Mouse (Mus musculus) T-helper 2 cell (primary cell): ENCODE results near the gene Prss48.

Source experiments
- in situ Hi-C: fragments of 300-600 bp; cut with MboI, MseI; formaldehyde crosslinking; loops from one replicate; pipeline ENCODE4 v1.15.1; 2025; ENCODE audit warnings: high pct_unique_total_duplicates

Prss48 gene

DNA sequence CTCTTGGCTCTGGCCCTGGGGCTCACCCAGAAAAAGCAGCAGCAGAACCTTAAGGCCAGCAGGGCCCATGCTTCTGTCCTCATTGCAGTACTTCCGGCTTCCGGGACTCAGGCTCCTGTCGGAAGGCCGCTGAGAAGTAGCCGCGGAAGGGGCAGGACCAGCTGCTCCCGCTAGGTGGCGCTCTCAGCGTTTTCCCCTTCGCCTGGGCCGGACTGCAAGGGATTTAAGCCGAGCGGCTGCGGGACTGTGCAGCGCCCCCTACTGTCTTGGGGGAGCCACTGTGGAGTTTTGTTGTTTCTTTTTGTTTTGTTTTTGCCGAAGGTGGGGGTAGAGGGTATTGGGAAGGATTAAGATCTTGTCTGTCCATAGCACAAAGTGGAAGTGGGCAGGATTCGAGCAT, at the start of gene Prss48:
Prss48 (minus strand) TSS at position 69 of the 400 bp plus-strand sequence.
- in situ Hi-C loops, result no loop called here

- in situ Hi-C loops, result no loop called here
These were observed 46.8 kb upstream of the Prss48 start for GRCm38 (mm10) chr3:86049041-86049440.

DNA sequence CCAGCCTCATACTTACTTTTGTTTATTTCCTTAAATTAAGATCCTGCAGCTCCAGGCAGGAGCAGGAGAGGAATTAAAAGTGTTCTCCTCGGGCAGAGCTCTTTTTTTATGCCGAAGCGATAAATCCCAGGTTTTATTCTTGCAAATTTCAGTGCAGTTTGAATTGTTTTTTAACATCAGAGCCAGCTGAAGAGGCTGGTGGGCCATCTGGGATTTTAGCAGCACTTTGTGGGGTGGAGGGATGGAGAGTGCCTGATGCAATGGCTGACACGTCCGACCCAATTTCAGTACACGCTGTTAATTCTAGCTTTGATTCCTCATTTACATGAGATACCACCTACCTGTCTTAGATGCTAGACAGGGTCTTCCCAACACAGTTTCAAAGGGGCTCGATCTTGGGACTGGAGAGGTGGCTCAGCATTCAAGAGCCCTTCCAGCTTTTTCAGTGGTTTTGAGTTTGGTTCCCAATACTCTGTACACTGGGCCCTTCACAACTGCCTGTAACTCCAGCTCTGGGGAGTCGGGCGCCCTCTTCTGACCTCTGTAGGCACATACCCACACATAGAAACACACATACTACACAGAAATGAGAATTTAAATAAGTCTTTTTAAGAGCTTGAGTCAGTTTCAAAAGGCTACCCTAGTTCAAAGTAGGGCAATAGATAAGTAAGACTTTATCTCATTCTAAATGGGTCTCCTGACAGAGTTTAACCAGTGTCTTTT, 45.6 kb upstream of the Prss48 start:
- in situ Hi-C loops, result no loop called here

- in situ Hi-C loops, result no loop called here
These were observed 38.3 kb upstream of the Prss48 start for GRCm38 (mm10) chr3:86040286-86041201.

GRCm38 (mm10) chr3:86038648-86039047, 36.4 kb upstream of the Prss48 start:
- in situ Hi-C loops, result no loop called here

- in situ Hi-C loops, result no loop called here
These were observed 35.7 kb upstream of the Prss48 start for GRCm38 (mm10) chr3:86037926-86038484.

DNA sequence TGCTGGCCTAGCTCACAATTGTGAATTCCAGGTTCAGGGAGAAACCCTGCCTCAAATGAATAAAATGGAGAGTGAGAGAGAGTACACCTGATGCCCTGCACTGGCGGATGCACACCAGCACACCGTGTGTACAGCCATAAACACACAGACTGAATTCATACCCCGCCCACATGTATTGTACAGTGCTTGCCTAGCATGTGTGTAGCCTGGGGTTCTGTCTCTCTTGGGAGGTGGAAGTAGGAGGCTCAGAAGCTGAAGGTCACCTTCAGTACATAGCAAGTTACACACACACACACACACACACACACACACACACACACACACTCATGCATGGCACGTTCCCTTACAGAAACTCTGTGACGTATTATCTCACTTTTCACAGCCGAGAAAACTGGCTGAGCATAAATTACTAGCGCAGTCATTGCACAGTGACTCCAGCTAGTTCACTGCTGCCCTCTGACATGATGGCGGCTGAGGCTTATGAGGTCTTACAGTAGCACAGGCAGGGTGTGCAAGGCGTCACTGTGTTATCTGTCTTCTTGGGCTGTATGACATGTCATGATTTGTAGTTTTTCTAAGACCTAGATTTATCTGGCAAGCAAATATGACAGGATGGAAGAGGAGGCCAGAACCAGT, 31.3 kb upstream of the Prss48 start:
- in situ Hi-C loops, result no loop called here

DNA sequence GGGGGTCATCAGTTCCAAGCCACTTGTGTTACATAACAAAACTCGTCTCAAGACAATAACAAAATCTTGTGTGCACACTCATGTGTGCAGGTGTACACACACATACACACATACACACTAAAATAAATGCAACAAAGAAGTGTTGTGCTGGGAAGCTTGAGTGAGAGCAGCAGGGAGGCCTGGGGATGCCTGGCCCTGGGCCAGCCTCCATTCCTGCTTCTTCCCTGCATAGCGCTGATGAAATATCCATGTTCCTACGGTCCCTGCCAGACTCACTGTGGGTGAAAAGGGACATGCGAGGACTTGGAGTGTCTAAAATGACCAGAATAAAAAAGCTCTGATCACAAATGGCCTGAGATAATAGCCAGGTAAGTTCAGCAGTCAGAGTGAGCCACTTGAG, 28.3 kb upstream of the Prss48 start:
- in situ Hi-C loops, result no loop called here

- in situ Hi-C loops, result no loop called here
These were observed 26.5 kb upstream of the Prss48 start for GRCm38 (mm10) chr3:86028658-86029375.

DNA sequence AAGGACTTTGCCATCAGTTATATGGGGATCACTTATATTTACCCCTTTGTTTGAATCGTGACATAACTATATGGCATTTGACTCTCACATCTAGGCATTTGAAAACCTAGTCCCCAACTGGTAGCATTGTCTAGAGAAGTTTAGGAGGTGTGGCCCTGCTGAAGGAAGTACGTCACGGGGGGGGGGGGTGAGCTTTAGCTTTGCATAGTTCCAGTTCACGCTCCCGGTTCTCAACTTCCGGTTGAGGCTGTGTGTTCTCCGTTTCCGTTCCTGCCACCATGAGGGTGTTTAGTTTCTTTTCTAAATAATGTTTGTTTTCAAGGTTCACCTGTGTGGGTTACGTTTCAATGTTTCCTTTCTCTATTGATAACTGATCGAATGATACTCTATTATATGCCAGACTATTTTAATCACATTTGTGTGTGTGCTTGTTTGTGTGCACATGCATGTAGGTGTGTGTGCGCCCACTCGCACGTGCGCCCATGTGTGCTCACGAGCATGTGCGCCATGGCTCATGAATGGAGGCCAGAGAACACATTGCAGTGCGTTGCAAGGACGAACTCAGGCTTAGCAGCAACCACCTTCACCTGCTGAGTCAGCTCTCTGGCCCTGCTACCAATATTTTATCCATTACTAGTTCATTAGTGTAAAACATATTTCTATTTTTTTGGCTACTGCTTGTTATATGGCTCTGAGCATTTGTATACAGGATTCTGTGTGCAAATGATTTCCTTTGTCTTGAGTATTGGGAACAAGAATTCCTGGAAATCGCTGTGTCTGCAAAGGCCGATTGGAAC, 23.2 kb upstream of the Prss48 start:
- in situ Hi-C loops, result no loop called here

GRCm38 (mm10) chr3:86024065-86024795, 21.9 kb upstream of the Prss48 start:
- in situ Hi-C loops, result no loop called here

DNA sequence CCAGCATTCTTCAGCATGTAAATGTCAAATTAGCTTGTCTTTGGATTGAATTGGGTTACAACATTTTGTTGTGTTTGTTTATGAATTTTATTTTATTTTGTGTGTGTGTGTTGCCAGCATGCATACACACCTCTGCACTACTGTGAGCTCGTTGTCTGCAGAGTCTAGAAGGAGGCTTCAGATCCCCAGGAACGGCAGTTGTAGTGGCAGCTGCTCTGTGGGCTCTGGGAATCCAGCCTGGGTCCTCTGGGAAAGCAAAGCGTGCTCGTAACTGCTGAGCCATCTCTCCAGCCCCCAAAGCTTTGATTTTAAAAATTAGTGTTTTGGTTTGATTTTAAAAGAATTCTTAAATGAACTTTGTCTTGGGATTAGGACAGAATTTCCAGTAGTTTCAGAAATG, 19.4 kb upstream of the Prss48 start:
- in situ Hi-C loops, result no loop called here

GRCm38 (mm10) chr3:86020921-86021650, 18.8 kb upstream of the Prss48 start:
- in situ Hi-C loops, result no loop called here

DNA sequence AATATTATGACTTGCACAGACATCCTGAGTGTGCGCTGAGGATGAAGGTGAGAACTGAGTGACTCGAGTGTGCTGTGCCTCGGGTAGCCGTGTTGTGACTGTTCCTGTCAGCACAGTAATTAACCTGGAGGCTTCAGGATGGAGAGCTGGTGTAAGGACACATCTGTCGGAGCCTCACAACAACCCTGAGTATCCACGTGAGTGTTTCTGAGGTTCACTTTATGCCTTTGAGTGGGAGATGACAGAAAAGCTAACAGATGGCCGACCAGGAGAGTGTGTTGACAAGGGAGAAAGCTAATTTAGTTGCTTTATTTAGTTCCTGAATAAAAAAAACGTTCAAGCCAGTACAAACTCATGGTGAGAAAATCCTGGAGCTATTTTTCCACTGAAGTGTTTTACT, 15.2 kb upstream of the Prss48 start:
- in situ Hi-C loops, result no loop called here

DNA sequence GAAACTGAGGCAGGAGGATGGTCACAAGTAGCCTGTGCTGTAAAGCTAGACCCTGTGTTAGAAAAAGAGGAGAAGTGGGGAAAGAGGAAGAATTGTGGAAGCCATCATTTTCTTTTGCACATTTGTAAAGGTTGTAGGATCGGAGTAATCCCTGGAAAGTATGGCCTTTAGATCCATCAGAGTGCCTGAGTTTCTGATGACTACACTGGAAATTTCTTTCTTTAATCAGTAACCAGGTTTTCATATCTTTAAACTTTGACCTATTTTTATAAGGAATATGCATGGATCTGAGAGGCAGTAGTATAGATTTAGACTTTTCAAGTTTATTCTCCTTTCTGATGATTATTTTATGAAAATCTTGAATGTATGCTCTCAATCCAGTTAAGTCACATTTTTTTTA, 14.7 kb upstream of the Prss48 start:
- in situ Hi-C loops, result no loop called here

GRCm38 (mm10) chr3:86013837-86014236, 11.5 kb upstream of the Prss48 start:
- in situ Hi-C loops, result no loop called here

GRCm38 (mm10) chr3:86011833-86012232, 9.5 kb upstream of the Prss48 start:
- in situ Hi-C loops, result no loop called here

DNA sequence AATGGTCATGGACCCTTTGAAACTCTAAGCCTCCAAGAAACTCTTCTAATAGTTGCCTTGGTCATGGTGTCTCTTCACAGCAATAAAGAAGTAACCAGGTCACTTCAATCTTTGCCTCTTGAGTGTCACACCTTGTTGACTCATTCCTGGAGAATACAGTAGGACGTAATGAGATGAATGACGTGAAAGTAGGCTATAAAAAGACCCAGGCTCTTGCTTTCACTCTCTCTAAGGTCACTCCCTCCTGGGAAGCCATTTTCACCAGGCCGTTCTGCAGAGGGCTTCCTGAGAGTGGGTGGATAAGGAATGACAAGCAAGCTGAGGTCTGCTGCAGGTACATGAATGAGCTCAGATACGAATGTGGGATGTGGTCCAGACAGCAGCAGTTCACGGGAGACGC, 9.1 kb upstream of the Prss48 start:
- in situ Hi-C loops, result no loop called here

DNA sequence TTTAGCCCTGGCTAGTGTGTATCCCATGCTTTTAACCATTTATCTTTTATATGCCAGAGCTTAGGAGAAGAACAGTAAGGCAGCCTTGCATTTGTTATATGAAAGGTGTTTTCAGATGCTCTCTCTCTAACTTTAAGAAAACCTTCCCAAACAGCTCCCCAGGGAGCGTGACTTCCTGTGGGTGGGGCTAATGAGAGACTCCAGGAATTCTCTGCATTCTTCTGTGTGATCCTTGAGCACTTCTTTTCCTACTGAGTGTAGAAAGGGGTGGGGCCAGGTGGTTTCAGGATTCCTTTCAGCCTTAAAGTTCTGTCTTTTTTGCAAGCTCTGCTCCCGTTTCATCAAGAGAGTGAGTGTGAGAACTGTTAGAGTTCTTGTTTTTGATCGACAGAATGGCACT, 8.3 kb upstream of the Prss48 start:
- in situ Hi-C loops, result no loop called here
